Mouse (Mus musculus): ENCODE measurements around the gene Sorcs2.

DNA sequence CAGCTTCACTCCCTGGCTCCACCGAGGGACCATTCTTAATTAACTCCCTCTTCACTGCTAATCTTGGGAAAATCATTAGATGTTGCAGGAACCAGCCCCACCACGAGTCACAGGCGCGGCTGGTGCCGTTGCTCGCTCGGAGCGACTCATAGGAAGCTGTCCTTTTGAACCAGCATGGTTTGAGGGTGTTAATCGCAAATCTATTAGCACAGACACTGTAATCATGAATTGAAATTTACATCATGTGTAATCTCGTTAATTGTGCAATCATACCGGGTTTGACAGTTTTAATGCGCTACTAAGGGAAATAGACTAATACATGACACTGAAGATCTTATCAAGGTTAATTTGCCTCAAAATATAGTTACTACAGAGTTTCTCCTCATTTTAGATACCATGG lies 118.0 kb downstream of the Sorcs2 start:
- TF ChIP-seq CTCF (IDR thresholded peaks at IDR 0.05; ENCODE audit: control insufficient read depth, insufficient read depth, low read length) (no peak), POLR2A (IDR thresholded peaks at IDR 0.05; ENCODE audit: borderline replicate concordance, control insufficient read depth, low read depth, low read length) (no peak)
